Mouse (Mus musculus) ovary, postnatal 14 days (tissue): Measurements from ENCODE around the gene Chst15.

Source experiments
- DNase-seq: peaks from one replicate; pipeline ENCODE4 v3.0.0; 2022; ENCODE audit warnings: low spot score

The Chst15 gene

GRCm38 (mm10) chr7:132226379-132227074, 90.5 kb downstream of the Chst15 start:
- peak; percentile 90 for DNase-seq

- no peak for DNase-seq
Observed at GRCm38 (mm10) chr7:132223452-132224141, 93.4 kb downstream of the Chst15 start.

- no peak for DNase-seq
Observed at GRCm38 (mm10) chr7:132214031-132214430, 103.0 kb downstream of the Chst15 start.

GRCm38 (mm10) chr7:132213460-132213859, 103.6 kb downstream of the Chst15 start:
- DNase-seq, result peak; percentile 67

GRCm38 (mm10) chr7:132211920-132212701, 104.9 kb downstream of the Chst15 start:
- DNase-seq, result no peak

- DNase-seq, result no peak
Observed at GRCm38 (mm10) chr7:132210616-132211015, 106.4 kb downstream of the Chst15 start.

- no peak for DNase-seq
Observed at GRCm38 (mm10) chr7:132208946-132209651, 107.9 kb downstream of the Chst15 start.

- no peak for DNase-seq
Observed at GRCm38 (mm10) chr7:132204073-132204612, 112.9 kb downstream of the Chst15 start.

GRCm38 (mm10) chr7:132199686-132200085, 117.3 kb downstream of the Chst15 start:
- DNase-seq, result no peak

GRCm38 (mm10) chr7:132198806-132199205, 118.2 kb downstream of the Chst15 start:
- DNase-seq, result no peak

GRCm38 (mm10) chr7:132197817-132198475, 119.1 kb downstream of the Chst15 start:
- no peak for DNase-seq

GRCm38 (mm10) chr7:132196581-132196980, 120.4 kb downstream of the Chst15 start:
- no peak for DNase-seq

- DNase-seq, result no peak
Observed at GRCm38 (mm10) chr7:132193606-132194005, 123.4 kb downstream of the Chst15 start.

- no peak for DNase-seq
Observed at GRCm38 (mm10) chr7:132187456-132187855, 129.6 kb downstream of the Chst15 start.
